Mouse (Mus musculus) T-helper 2 cell (primary cell): ENCODE measurements around the gene 2610002M06Rik.

ENCODE experiments used
- in situ Hi-C: fragments of 300-600 bp; cut with MboI, MseI; formaldehyde crosslinking; loops from one replicate; pipeline ENCODE4 v1.15.1; 2025; ENCODE audit warnings: high pct_unique_total_duplicates

The 2610002M06Rik gene

DNA sequence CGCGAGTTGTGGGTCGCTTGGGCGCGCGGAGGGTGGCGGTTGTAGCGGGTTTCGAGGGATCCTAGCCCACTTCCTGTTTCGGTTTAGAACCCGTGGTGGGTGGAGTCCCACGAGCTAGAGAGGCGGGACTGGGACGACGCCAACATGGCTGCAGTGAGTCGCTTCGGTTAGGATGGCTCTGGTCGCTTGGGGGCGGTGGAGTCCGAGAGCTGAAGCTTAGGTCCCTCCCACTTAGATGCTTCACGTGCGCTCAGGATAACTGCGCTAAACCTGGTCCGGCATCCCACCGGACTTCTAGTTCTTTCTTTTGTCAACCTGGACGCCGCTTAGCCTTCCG, at the start of gene 2610002M06Rik:
2610002M06Rik (minus strand) TSS at position 117 of the 337 bp plus-strand sequence.
- in situ Hi-C loops: no loop called here

DNA sequence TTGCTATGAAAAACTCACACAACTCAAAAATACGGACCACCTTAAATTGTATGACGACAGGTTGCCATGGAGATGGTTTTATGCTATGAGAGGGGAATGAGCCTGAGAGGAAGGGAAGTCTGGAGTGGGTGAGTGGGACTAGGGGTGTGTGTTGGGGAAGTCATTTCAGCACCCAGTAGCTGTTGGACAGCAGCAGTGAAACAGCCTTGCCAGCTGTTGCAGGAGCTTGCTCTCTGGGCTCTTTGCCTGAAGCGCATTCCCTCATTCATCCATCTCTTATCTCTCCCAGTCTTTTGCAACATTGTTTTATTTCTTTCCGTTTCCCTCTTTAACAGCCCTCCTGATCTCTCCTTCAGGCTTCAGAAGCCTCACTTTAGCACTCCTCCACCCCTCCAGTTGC, 42.0 kb upstream of the 2610002M06Rik start:
- in situ Hi-C loops: no loop called here

DNA sequence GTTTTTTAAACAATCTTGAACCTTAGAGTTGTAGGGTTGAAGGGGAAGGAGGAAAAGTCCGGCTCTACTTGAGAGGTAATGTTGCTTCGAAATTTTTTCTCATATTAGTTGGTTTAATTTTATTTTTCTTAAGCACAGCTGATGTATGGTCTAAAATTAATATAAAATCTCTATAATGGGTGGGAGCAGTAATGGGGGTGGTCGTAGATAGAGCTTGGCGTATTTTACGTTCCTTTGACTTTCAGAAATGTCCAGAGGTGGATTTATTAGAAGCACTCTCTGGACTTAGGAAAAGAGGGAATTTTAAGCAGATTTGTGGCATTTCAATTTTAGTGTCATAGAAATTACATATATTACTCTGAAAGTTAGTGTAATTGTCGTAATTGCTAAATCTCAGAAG, 592 bp upstream of the 2610002M06Rik start:
- in situ Hi-C loops: no loop called here

DNA sequence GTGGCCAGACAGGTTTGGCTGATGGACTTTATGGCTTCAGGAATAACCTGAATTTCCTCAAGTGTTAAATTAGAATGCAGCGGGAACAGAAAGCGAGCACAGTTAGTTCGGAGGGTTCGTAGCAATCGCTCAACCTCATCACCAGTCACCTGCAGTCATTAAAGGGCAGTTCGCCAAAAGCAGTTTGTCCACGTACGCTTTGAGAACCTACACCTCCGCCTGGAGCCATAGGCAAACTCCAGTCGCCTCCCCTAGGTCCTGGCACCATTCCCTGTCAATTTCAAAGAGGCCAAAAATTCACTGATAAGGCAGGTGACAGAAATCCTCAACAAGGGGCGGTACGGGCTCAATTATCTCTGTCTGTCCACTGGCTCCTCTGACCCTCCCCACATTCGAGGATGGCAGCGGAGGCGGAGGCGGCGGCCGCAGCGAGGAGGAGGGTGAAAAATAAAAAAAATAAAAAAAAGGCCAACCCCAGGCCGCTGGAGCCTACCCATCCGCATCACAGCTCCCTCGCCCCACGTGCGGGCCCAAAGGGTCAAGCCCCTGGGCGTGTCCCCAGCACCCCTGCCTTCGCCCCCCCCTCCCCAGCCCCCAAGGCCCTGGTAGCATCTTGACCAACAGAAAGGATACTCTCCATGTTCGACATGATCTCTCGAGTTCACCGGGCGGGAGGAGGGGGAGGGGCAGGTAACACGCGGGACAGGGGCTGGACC, 474 bp downstream of the 2610002M06Rik start:
- in situ Hi-C loops: no loop called here

DNA sequence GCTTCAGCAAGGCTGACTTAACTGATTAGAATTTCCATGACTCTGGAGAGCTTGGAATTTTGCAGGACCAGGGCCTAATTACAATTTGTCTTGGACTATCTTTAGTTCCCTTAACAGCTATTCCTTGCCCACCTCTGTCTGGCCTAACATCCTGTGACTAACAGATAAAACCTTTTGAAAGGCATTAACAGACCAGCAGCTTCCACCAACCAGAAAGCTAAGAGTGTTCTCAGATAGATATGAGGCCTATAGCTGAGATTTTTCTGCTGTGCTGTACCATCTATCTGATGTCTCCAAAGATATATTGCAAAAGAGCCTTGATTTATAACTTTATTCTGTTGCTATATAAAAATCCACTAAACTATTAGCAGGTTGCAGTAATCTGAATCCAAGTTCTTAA, 4.0 kb downstream of the 2610002M06Rik start:
- in situ Hi-C loops: no loop called here

DNA sequence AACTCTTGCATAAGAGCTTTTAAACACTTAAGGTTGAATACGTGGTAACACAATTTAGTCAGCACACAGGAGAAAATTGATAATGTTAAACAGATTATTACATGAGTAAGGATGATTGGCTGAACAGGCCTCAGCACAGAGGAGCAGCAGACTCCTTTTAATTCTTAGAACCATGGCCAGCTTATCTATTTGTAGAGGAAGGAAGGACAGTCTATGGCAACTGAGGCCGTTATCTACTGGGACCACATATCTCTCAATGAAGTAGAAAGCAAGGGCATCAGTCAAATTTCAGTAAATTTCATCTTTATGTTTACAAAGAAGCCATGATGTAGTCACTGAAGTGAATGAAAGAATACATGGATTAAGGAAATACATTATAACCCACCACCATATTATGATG, 19.2 kb downstream of the 2610002M06Rik start:
- in situ Hi-C loops: no loop called here

DNA sequence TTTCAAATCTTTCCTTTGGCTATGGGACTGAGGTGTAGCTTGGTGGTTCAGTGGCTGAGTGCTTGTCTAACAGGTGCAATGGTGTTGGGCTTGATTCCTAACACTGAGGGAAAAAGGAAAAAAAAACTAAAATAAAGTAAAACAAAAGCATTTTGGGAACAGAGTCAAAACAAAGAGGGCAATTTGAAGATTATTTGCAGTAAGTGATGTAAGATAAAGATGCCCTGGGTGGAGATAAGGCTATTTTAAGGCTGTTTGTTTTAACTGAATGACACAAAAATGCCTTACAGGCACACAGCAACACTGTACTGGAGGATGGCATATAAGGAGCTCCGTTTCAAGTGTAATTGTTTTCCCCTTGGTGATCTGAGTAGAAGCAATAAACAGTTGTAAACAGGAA, 20.3 kb downstream of the 2610002M06Rik start:
- in situ Hi-C loops: no loop called here

DNA sequence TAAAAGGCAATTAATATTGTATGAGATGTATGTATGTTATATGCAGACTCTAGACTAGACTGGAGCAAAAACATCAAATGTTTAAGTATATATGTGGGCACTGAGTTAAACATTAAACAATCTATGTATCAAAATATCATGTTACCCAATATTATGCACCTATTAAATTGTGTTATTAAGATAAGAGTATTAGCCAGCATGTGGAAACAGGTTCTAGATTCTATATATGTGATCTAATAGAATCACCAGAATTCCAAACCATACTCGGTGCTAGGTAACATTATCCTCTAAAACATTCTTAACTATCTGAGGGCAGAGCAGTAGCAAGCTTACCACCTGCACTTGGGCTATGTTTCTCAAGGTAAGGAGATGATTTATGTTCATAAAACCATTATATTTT, 23.8 kb downstream of the 2610002M06Rik start, which contains the start of gene Tent5d:
Tent5d (plus strand) TSS at position 301 of the 400 bp plus-strand sequence.
- in situ Hi-C loops: no loop called here

DNA sequence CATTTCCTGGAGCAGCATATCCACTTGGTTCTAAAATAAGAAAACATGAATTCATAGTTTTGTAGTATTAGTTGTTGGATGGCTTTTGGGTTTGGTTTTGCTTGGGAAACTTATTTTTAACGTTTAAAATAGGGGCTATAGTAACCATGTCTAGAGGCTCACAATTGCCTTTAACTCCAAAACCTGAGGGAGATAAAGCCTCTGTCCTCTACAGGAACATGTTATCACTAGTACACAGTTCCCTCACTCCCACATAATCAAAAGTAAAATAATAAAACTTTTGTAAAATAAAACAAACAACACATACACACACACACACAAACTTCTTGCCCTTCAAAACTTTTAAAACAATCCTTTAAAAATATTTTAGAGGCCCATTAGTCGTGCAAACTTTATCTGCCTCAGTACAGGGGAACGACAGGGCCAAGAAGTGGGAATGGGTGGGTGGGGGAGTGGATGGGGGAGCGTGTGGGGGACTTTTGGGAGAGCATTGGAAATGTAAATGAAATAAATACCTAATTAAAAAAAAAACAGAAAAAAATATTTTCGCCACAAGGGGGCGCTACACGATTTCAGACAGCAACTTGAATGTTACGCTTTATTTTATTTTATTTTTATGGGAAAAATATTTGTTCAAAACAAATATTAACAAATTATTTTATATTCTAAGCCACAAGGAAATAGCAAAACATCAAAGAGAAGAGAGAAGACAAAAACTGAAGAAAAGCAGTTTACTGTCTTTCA, 25.2 kb downstream of the 2610002M06Rik start:
- in situ Hi-C loops: no loop called here

DNA sequence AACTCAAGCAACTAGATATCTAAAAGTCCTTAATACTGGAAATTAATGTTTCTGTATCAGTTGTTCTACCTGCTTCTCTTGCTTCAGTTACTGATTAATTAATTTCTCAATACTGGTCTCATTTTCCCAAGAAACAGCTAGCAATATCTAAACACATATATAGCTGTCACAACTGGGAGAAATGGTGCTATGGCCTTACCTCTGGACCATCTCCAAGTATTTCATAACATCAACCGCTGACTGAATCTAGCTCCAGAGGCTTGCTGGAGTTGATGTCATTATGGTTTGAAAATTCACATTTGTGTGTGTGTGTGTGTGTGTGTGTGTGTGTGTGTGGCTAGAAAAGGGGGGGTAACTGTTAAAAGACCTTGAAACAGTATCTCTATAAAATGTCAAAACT, 26.0 kb downstream of the 2610002M06Rik start:
- in situ Hi-C loops: no loop called here

DNA sequence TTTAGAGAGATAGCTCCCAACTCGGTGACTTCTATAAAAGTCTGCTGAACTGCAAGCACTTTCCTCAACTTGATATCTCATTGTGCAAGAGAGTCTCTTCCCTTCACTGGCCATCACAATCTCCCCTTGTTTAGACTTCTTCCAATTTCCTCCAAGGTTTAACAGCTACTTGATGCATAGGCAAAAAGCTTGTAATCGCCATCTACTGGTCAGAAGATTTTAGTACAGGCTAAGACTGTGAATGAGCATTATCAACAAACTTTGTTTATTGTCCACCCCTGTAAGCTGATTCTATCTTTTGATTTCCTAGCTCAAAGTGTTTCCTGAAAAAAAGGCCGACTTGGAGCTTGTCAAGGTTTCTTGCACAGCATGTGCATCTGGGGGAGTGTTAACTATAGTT, 48.2 kb downstream of the 2610002M06Rik start:
- in situ Hi-C loops: no loop called here
